ENCODE assay signal across 8 mouse cellular contexts in genomic region chrX:60403764-60404667, GRCm38 (mm10).
A peak's percentile ranks its signal among the peaks of the same experiment; 100 is the strongest.
DNase-seq lines count a peak whose midpoint lies in the region; ATAC-seq and TF ChIP-seq lines count a peak whose summit lies in the region.

No protein-coding gene starts in this region.

- 0 out of 2 replicates have a peak, but pooled peaks cover 5% of the 10 kb centered on the region for H3K27me3 ChIP-seq in limb, embryonic 15.5 days
- no peaks in the 10 kb centered on the region for H3K27me3 ChIP-seq in midbrain, postnatal 0 days (ENCODE audit: insufficient read depth, low read length)

- H3K4me3 ChIP-seq in limb, embryonic 15.5 days: peak overlapping the region; percentile 58
- peak overlapping the region; percentile 63 for H3K4me3 ChIP-seq in midbrain, postnatal 0 days (ENCODE audit: low read depth, low read length)

- DNase-seq in left cerebral cortex, adult 18-20 months (ENCODE audit: low spot score in 2 of 2): peak; percentile 30 to 33
- no peak for DNase-seq in left cerebral cortex, adult 11 months (ENCODE audit: low spot score)
- DNase-seq in embryo, embryonic 9.5 days (ENCODE audit: extremely low spot score): peak; percentile 63
- peak; percentile 44 for DNase-seq in kidney, adult 11 months
- DNase-seq in midbrain, postnatal 0 days (ENCODE audit: low spot score): peak; percentile 50
- DNase-seq in spleen, postnatal 36 days (ENCODE audit: low spot score in 2 of 2): peak; percentile 61 to 67

- no peaks in the 10 kb centered on the region for H3K4me1 ChIP-seq in limb, embryonic 15.5 days
- H3K4me1 ChIP-seq in midbrain, postnatal 0 days (ENCODE audit: insufficient read depth, low read length): no peaks in the 10 kb centered on the region

- H3K9me3 ChIP-seq in limb, embryonic 15.5 days: no peaks in the 10 kb centered on the region
- no peaks in the 10 kb centered on the region for H3K9me3 ChIP-seq in midbrain, postnatal 0 days (ENCODE audit: low read length)

- H3K4me2 ChIP-seq in limb, embryonic 15.5 days: peak overlapping the region; percentile 59
- H3K4me2 ChIP-seq in midbrain, postnatal 0 days (ENCODE audit: low read depth, low read length, poor library complexity, severe bottlenecking): peak overlapping the region; percentile 49

- H3K36me3 ChIP-seq in limb, embryonic 15.5 days: no peaks in the 10 kb centered on the region
- no peaks in the 10 kb centered on the region for H3K36me3 ChIP-seq in midbrain, postnatal 0 days (ENCODE audit: insufficient read depth, low read length)

- peak; percentile 55 for ATAC-seq in granulocyte monocyte progenitor cell, adult 5-6 weeks (replicated peaks; ENCODE audit: poor library complexity, severe bottlenecking)
- ATAC-seq in limb, embryonic 15.5 days (ENCODE audit: insufficient number of reproducible peaks, low FRiP score, low TSS enrichment, low read depth): peak; percentile 83
- ATAC-seq in midbrain, postnatal 0 days (ENCODE audit: low FRiP score): peak; percentile 83

- H3K9ac ChIP-seq in limb, embryonic 15.5 days: peak overlapping the region; percentile 69
- peak overlapping the region; percentile 47 for H3K9ac ChIP-seq in midbrain, postnatal 0 days (replicated peaks; ENCODE audit: low read length, poor library complexity, severe bottlenecking)

- WGBS in limb, embryonic 15.5 days: 16% methylated on average over 79 of the region's 126 CpGs
- WGBS in midbrain, postnatal 0 days: 20% methylated on average over 52 of the region's 126 CpGs

- peak overlapping the region; percentile 94 for H3K27ac ChIP-seq in limb, embryonic 15.5 days
- H3K27ac ChIP-seq in midbrain, postnatal 0 days (ENCODE audit: low read depth, low read length): peak overlapping the region; percentile 66

- TF ChIP-seq CTCF in midbrain, postnatal 0 days (IDR thresholded peaks at IDR 0.05): no peak
